Mouse (Mus musculus): ENCODE measurements at regions not wholly inside any gene's neighbourhood (a gene's known extent, or its start where the extent isn't known, plus 50 kb on each side); places are given as distances from the start of the nearest gene placed in this dataset.

- DNase-seq: no peak
These were observed 51.3 kb upstream of the Cd28 start for GRCm38 (mm10) chr1:60665329-60665728.

GRCm38 (mm10) chr1:60662301-60662986, 54.2 kb upstream of the Cd28 start:
- DNase-seq: no peak

- DNase-seq: no peak
These were observed 54.7 kb upstream of the Cd28 start for GRCm38 (mm10) chr1:60661857-60662256.

- no peak for DNase-seq
These were observed 57.0 kb upstream of the Cd28 start for GRCm38 (mm10) chr1:60659604-60660003.

- no peak for DNase-seq
These were observed 57.6 kb upstream of the Cd28 start for GRCm38 (mm10) chr1:60659041-60659440.

GRCm38 (mm10) chr1:60658383-60658782, 58.2 kb upstream of the Cd28 start:
- no peak for DNase-seq

GRCm38 (mm10) chr1:60657511-60657910, 59.1 kb upstream of the Cd28 start:
- DNase-seq: no peak

GRCm38 (mm10) chr1:60656976-60657375, 59.6 kb upstream of the Cd28 start:
- no peak for DNase-seq

- peak; percentile 7 for DNase-seq
These were observed 60.7 kb upstream of the Cd28 start for GRCm38 (mm10) chr1:60655691-60656595.

- no peak for DNase-seq
These were observed 61.4 kb upstream of the Cd28 start for GRCm38 (mm10) chr1:60655206-60655605.

- peak; percentile 52 for DNase-seq
These were observed 64.0 kb upstream of the Cd28 start for GRCm38 (mm10) chr1:60652570-60653011.

GRCm38 (mm10) chr1:60650158-60650557, 66.4 kb upstream of the Cd28 start:
- no peak for DNase-seq

- no peak for DNase-seq
These were observed 67.2 kb upstream of the Cd28 start for GRCm38 (mm10) chr1:60649303-60649850.

GRCm38 (mm10) chr1:60646828-60647227, 69.8 kb upstream of the Cd28 start:
- DNase-seq: no peak

- DNase-seq: no peak
These were observed 70.4 kb upstream of the Cd28 start for GRCm38 (mm10) chr1:60646174-60646573.

GRCm38 (mm10) chr1:60645176-60645575, 71.4 kb upstream of the Cd28 start:
- DNase-seq: no peak

GRCm38 (mm10) chr1:60642761-60643160, 73.8 kb upstream of the Cd28 start:
- no peak for DNase-seq

- DNase-seq: no peak
These were observed 74.4 kb upstream of the Cd28 start for GRCm38 (mm10) chr1:60642175-60642574.

GRCm38 (mm10) chr1:60641324-60641764, 74.4 kb upstream of the Raph1 start:
- DNase-seq: no peak

- DNase-seq: no peak
These were observed 72.6 kb upstream of the Raph1 start for GRCm38 (mm10) chr1:60639536-60639935.

GRCm38 (mm10) chr1:60639059-60639458, 72.2 kb upstream of the Raph1 start:
- DNase-seq: no peak

GRCm38 (mm10) chr1:60636802-60637452, 70.0 kb upstream of the Raph1 start:
- DNase-seq: no peak
